Mouse (Mus musculus): ENCODE measurements around the gene Ndufa7. TPM values are rescaled to one million over a fixed set of nuclear protein-coding genes. Genes with fewer than 3 reads are reported as not detected.
"Not testable (repeated sequence)": the region's sequence is repeated elsewhere in the genome, so short reads cannot be mapped to it uniquely, and the experiment has no call there.

The Ndufa7 gene
- polyA plus RNA-seq, 1 experiment: 158 TPM

DNA sequence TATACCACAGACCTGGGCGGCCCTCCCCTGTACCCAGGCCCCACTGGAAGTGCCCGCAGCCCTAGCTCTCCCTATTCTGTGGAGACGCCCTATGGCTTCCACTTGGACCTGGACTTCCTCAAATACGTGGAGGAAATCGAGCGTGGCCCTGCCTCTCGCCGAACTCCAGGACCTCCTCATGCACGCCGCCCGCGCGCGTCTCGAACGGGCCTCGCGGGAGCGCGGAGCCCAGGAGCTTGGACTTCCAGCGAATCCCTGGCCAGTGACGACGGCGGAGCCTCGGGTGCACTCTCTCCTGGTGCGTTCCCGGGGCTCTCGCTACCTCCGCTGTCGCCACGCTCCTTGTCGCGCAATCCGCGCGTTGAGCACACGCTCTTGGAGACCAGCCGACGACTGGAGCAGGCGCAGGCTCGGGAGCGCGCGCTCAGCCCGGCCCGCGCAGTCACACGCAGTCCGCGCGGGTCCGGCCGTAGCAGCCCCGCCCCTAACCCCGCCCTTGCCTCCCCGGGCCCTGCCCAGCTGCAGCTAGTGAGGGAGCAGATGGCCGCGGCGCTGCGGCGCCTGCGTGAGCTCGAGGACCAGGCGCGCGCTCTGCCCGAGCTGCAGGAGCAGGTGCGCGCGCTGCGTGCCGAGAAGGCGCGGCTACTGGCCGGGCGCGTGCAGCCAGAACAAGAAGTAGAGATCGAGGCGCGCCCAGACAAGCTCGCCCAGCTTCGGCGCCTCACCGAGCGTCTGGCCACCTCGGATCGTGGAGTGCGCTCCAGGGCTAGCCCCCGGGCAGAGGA, 7.0 kb upstream of the Ndufa7 start:
- TF ChIP-seq CTCF (IDR thresholded peaks at IDR 0.05; ENCODE audit: extremely low read depth, insufficient read depth, insufficient read length, insufficient replicate concordance) (no peak), POLR2A (IDR thresholded peaks at IDR 0.05; ENCODE audit: low read depth, low read length) (no peak; the same call in 1 of the 2 replicates)
- H3K4me1 ChIP-seq (ENCODE audit: control insufficient read depth, insufficient read depth, insufficient read length): peaks cover 8% of the 10 kb centered on the region
- DNase-seq (ENCODE audit: low read depth in 1 of 2, low spot score in 2 of 2): peak; percentile 68 to 78
- WGBS: under 1% methylated on average over 89 of the region's 89 CpGs
- no peaks in the 10 kb centered on the region for H3K27me3 ChIP-seq (ENCODE audit: control insufficient read depth, insufficient read depth, low read length)
- H3K4me3 ChIP-seq (ENCODE audit: extremely low read depth, insufficient read depth, insufficient read length): peak overlapping the region; percentile 72
- H3K27ac ChIP-seq (ENCODE audit: insufficient read depth, low read length): peak overlapping the region; percentile 57
- H3K36me3 ChIP-seq (ENCODE audit: control insufficient read depth, insufficient read depth, low read length): peaks cover 9% of the 10 kb centered on the region

DNA sequence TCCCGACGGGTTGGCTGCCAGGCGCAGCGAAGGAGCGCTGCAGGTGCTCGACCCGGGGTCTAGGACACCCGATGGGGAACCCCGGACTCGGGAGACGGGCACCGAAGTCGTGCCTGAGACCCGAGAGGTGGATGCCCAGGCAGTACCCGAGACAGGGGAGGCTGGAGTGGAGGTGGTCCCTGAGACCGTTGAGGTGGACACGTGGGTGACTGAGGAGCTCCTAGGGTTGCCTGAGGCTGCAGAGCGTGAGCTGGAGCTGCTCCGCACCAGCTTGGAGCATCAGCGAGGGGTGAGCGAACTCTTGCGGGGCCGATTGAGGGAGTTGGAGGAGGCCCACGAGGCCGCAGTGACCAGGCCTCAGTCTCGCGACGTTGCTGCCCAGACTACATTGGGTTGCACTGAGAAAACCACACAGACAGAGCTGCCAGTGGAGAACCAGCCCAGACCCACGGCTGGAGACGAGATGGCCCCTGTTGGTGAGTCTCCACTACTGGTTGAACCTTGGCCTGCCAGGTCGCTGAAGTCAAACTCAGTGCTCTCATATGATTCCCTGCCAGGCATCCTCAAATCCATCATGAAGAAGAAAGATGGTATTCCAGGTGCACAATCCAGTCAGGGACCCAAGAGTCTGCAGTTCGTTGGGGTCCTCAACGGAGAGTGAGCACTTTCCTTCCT, 6.3 kb upstream of the Ndufa7 start:
- TF ChIP-seq CTCF (IDR thresholded peaks at IDR 0.05; ENCODE audit: extremely low read depth, insufficient read depth, insufficient read length, insufficient replicate concordance) (no peak), POLR2A (IDR thresholded peaks at IDR 0.05; ENCODE audit: low read depth, low read length) (no peak)
- no peak overlapping the region for H3K27ac ChIP-seq (ENCODE audit: insufficient read depth, low read length)
- H3K27me3 ChIP-seq (ENCODE audit: control insufficient read depth, insufficient read depth, low read length): no peaks in the 10 kb centered on the region
- no peak for DNase-seq (ENCODE audit: low read depth in 1 of 2, low spot score in 2 of 2)
- H3K4me3 ChIP-seq (ENCODE audit: extremely low read depth, insufficient read depth, insufficient read length): peak overlapping the region; percentile 72
- 22% methylated on average over 33 of the region's 33 CpGs for whole genome bisulfite sequencing
- peaks cover 8% of the 10 kb centered on the region for H3K4me1 ChIP-seq (ENCODE audit: control insufficient read depth, insufficient read depth, insufficient read length)
- peaks cover 13% of the 10 kb centered on the region for H3K36me3 ChIP-seq (ENCODE audit: control insufficient read depth, insufficient read depth, low read length)

DNA sequence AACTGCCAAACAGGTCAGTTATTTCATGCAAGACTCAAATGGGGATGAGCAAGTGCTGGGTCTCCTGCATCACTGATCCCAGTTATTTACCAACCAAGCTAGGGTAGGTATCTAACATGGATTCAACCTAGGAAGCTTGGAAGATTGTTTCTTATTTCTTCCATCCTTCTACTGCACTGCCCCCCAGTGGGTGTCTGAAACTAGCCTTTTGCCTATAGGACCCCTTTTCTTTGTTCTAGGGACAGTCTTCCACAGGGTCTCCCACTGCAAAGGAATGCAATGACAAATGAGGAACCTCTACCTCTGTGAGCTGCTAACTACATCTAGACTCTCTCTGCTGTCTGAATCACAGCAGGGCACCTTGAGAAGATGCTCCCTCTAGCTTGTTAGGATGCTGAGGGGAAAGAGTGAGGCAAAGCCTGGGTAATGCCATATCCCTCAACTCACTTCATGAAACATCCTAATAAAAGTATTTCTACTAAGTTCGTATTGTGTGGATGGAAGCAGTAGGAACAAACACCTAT, 1.9 kb upstream of the Ndufa7 start:
- WGBS: 80% methylated on average over 1 of the region's 1 CpGs
- H3K36me3 ChIP-seq (ENCODE audit: control insufficient read depth, insufficient read depth, low read length): peaks cover 13% of the 10 kb centered on the region
- peaks cover 17% of the 10 kb centered on the region for H3K4me1 ChIP-seq (ENCODE audit: control insufficient read depth, insufficient read depth, insufficient read length)

DNA sequence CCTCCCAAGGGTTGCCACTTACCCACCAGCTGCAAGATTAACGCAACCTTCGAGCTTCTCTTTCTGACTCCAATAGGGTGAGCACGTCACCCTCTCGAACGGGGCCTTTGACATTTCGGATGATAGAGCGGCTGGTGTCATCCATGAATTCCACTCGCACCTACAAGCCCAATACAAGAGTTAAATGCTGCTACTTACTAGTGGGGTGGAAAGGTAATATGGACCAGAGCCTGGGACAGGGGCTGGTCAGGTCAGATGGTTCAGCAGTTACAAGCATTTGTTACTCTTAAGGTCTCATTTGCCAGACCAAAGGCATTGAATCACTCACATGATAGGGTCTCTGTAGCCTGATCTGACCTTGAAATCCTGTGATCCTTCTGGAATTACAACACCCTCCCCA, 1.2 kb upstream of the Ndufa7 start:
- 80% methylated on average over 8 of the region's 8 CpGs for WGBS
- H3K27ac ChIP-seq (ENCODE audit: insufficient read depth, low read length); H3K4me3 ChIP-seq (ENCODE audit: extremely low read depth, insufficient read depth, insufficient read length): not testable (repeated sequence)

More for the DNA sequence above, 1.9 kb upstream of the Ndufa7 start:
- TF ChIP-seq CTCF (IDR thresholded peaks at IDR 0.05; ENCODE audit: extremely low read depth, insufficient read depth, insufficient read length, insufficient replicate concordance) (no peak), POLR2A (IDR thresholded peaks at IDR 0.05; ENCODE audit: low read depth, low read length) (no peak)
- Histone ChIP-seq H3K27me3 (ENCODE audit: control insufficient read depth, insufficient read depth, low read length) (no peaks in the 10 kb centered on the region), H3K4me3 (ENCODE audit: extremely low read depth, insufficient read depth, insufficient read length) (no peak overlapping the region), H3K27ac (ENCODE audit: insufficient read depth, low read length) (no peak overlapping the region)
- DNase-seq (ENCODE audit: low read depth in 1 of 2, low spot score in 2 of 2): no peak

DNA sequence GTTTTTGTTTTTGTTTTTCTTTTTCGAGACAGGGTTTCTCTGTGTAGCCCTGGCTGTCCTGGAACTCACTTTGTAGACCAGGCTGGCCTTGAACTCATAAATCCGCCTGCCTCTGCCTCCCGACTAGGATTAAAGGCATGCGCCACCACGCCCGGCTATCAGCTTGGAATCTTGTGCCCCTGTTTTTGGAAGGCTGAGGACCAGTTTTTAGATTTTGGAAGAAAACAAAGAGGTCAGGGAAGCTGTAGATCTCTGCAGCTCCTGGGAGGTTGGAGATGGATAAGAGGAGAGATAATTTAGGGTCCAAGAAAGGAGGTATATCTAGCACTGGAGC, 592 bp downstream of the Ndufa7 start:
- 14% methylated on average over 6 of the region's 6 CpGs for WGBS
- not testable (repeated sequence) for H3K27me3 ChIP-seq (ENCODE audit: control insufficient read depth, insufficient read depth, low read length); H3K4me1 ChIP-seq (ENCODE audit: control insufficient read depth, insufficient read depth, insufficient read length); DNase-seq (ENCODE audit: low read depth in 1 of 2, low spot score in 2 of 2)
- Histone ChIP-seq H3K36me3 (ENCODE audit: control insufficient read depth, insufficient read depth, low read length) (peaks cover 18% of the 10 kb centered on the region), H3K4me3 (ENCODE audit: extremely low read depth, insufficient read depth, insufficient read length) (peak overlapping the region; percentile 85; the same call in 1 of the 2 replicates), H3K27ac (ENCODE audit: insufficient read depth, low read length) (0 out of 2 replicates have a peak overlapping the region, but pooled peaks have one; percentile 59)

More for the DNA sequence above, 1.2 kb upstream of the Ndufa7 start:
- Histone ChIP-seq H3K4me1 (ENCODE audit: control insufficient read depth, insufficient read depth, insufficient read length) (peaks cover 13% of the 10 kb centered on the region), H3K36me3 (ENCODE audit: control insufficient read depth, insufficient read depth, low read length) (peaks cover 13% of the 10 kb centered on the region)
- not testable (repeated sequence) for H3K27me3 ChIP-seq (ENCODE audit: control insufficient read depth, insufficient read depth, low read length); DNase-seq (ENCODE audit: low read depth in 1 of 2, low spot score in 2 of 2)

DNA sequence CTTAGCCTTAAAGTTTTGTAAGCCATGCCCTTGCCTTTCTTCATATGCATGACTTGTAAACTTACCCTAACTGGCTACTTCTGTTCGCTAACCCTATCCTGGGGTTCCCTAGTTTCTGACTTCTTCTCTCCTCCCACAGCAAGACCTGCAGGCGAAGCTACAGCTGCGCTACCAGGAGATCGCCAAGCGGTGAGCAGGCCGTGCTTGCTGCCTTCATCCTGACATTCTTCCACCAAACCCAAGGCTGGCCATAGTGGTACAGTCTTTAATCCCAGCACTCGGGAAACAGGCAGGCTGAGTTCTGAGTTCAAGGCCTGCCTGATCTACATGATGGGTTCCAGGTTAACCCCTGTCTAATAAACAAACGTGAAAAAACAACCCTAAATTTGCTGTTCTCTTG, 1.1 kb downstream of the Ndufa7 start:
- no peak for DNase-seq (ENCODE audit: low read depth in 1 of 2, low spot score in 2 of 2)
- H3K27me3 ChIP-seq (ENCODE audit: control insufficient read depth, insufficient read depth, low read length): no peaks in the 10 kb centered on the region
- H3K4me3 ChIP-seq (ENCODE audit: extremely low read depth, insufficient read depth, insufficient read length): no peak overlapping the region
- 90% methylated on average over 8 of the region's 8 CpGs for WGBS
- peaks cover 9% of the 10 kb centered on the region; the same call in 1 of the 2 replicates for H3K4me1 ChIP-seq (ENCODE audit: control insufficient read depth, insufficient read depth, insufficient read length)
- H3K27ac ChIP-seq (ENCODE audit: insufficient read depth, low read length): no peak overlapping the region
- TF ChIP-seq POLR2A (IDR thresholded peaks at IDR 0.05; ENCODE audit: low read depth, low read length) (no peak), CTCF (IDR thresholded peaks at IDR 0.05; ENCODE audit: extremely low read depth, insufficient read depth, insufficient read length, insufficient replicate concordance) (no peak)
- H3K36me3 ChIP-seq (ENCODE audit: control insufficient read depth, insufficient read depth, low read length): peaks cover 21% of the 10 kb centered on the region

DNA sequence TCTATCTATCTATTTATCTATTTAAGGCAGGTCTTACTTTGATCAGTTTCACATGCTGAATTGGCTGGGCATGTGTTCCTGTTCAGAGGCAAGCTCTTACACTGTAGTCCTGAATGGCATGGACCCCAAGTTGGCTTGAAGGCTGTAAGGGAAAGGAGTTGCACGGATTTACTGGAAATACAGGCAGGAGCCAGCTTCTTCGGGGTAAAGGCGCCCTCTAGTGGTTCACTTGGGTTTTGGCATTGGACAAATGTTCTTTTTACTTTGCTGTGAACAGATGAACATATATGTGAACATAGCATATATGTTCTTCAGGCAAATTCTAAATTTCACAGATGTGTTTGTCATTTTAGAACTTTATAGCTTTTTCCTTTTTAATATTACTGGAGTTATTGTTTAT, 2.5 kb downstream of the Ndufa7 start:
- peaks cover 9% of the 10 kb centered on the region; the same call in 1 of the 2 replicates for H3K4me1 ChIP-seq (ENCODE audit: control insufficient read depth, insufficient read depth, insufficient read length)
- no peaks in the 10 kb centered on the region for H3K27me3 ChIP-seq (ENCODE audit: control insufficient read depth, insufficient read depth, low read length)
- TF ChIP-seq POLR2A (IDR thresholded peaks at IDR 0.05; ENCODE audit: low read depth, low read length) (no peak), CTCF (IDR thresholded peaks at IDR 0.05; ENCODE audit: extremely low read depth, insufficient read depth, insufficient read length, insufficient replicate concordance) (peak; percentile 49; the same call in 1 of the 2 replicates)
- peak; percentile 38 to 53 for DNase-seq (ENCODE audit: low read depth in 1 of 2, low spot score in 2 of 2)
- 2% methylated on average over 3 of the region's 3 CpGs for WGBS
- H3K27ac ChIP-seq (ENCODE audit: insufficient read depth, low read length): no peak overlapping the region
- no peak overlapping the region for H3K4me3 ChIP-seq (ENCODE audit: extremely low read depth, insufficient read depth, insufficient read length)
- peaks cover 19% of the 10 kb centered on the region for H3K36me3 ChIP-seq (ENCODE audit: control insufficient read depth, insufficient read depth, low read length)

All from spleen, adult 2 months (tissue).